Mouse (Mus musculus) spleen, adult 2 months (tissue): ENCODE measurements around the gene Map4k4. TPM values are rescaled to one million over a fixed set of nuclear protein-coding genes. Genes with fewer than 3 reads are reported as not detected.

ENCODE experiments used
- DNase-seq, 2 experiments: peaks; one replicate each; pipeline versions ENCODE4 v3.0.0 to v3.0.0-alpha.2; 2012 to 2021; ENCODE audit warnings: low spot score in 2 of 2, low read depth in 1 of 2
- H3K27ac ChIP-seq: fragments of 200-500 bp; 2 replicates; pipeline ENCODE4 v1.5.1; 2012; ENCODE audit warnings: low read length, inconsistent platforms; ENCODE audit not compliant: insufficient read depth
- H3K27me3 ChIP-seq: fragments of 200-500 bp; 2 replicates; pipeline ENCODE4 v1.6.1; 2012; ENCODE audit warnings: mild to moderate bottlenecking, moderate library complexity, low read length, inconsistent platforms; ENCODE audit not compliant: control insufficient read depth, insufficient read depth
- H3K36me3 ChIP-seq: fragments of 200-500 bp; 2 replicates; pipeline ENCODE4 v1.6.1; 2012; ENCODE audit warnings: mild to moderate bottlenecking, low read length, inconsistent platforms; ENCODE audit not compliant: control insufficient read depth, insufficient read depth
- H3K4me1 ChIP-seq: fragments of 200-500 bp; 2 replicates; pipeline ENCODE4 v1.6.1; 2011; ENCODE audit warnings: inconsistent platforms; ENCODE audit not compliant: control insufficient read depth, insufficient read depth, insufficient read length
- H3K4me3 ChIP-seq: fragments of 200-500 bp; 2 replicates; pipeline ENCODE4 v1.5.1; 2011; ENCODE audit warnings: mild to moderate bottlenecking, inconsistent platforms; ENCODE audit not compliant: insufficient read depth, insufficient read length; ENCODE audit errors: extremely low read depth
- CTCF ChIP-seq: fragments of 200-500 bp; IDR thresholded peaks from 2 replicates; pipeline ENCODE4 v1.5.1; 2011; ENCODE audit warnings: mild to moderate bottlenecking, inconsistent platforms; ENCODE audit not compliant: insufficient read depth, insufficient read length, insufficient replicate concordance; ENCODE audit errors: extremely low read depth
- POLR2A ChIP-seq: fragments of 200-500 bp; IDR thresholded peaks from 2 replicates; pipeline ENCODE4 v1.6.1; 2011; ENCODE audit warnings: low read depth, low read length, inconsistent platforms
- WGBS: fragments of 180-500 bp; shearing (Covaris S2); methylation state at CpG from one replicate; pipeline ENCODE4 v1.1.7; 2018; 5-methylcytosine and 5-hydroxymethylcytosine counted together
- polyA plus RNA-seq: library from polyadenylated mRNA; depleted of rRNA; stranded (reverse); fragments of >200 nt; gene quantifications from 2 replicates; pipeline ENCODE4 v1.2.3, GENCODE M21; 2012

Map4k4 gene
- polyA plus RNA-seq, 1 experiment: 54.3 TPM

DNA sequence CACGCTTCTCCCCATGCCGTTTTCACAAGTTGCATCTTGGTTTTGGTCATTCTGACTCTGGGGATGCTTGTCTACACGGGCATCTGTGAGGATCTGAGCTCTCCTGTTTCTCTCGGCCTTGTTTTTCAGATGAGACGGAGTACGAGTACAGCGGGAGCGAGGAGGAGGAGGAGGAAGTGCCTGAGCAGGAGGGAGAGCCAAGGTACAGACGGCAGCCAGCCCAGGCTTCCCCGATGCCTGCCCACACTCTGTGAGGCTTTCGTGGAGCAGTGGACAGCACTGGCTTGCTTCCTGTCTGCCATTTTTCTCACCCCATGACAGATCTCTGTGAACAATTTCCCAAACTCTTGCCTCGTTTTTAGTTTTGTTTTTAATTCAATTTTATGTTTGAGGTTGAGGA is 88.1 kb downstream of the Map4k4 start:
- no peak for DNase-seq
- 87% methylated on average over 12 of the region's 12 CpGs for WGBS
- Histone ChIP-seq H3K27me3 (no peaks in the 10 kb centered on the region), H3K36me3 (peaks cover 43% of the 10 kb centered on the region), H3K4me3 (no peak overlapping the region), H3K27ac (no peak overlapping the region), H3K4me1 (no peaks in the 10 kb centered on the region)
- TF ChIP-seq CTCF: no peak
- no peak for TF ChIP-seq POLR2A

GRCm38 (mm10) chr1:39990041-39990440 is 89.3 kb downstream of the Map4k4 start:
- DNase-seq: no peak
- Histone ChIP-seq H3K27me3 (no peaks in the 10 kb centered on the region), H3K4me3 (no peak overlapping the region), H3K4me1 (no peaks in the 10 kb centered on the region), H3K27ac (no peak overlapping the region), H3K36me3 (peaks cover 48% of the 10 kb centered on the region)
- WGBS: 92% methylated on average over 9 of the region's 9 CpGs
- no peak for TF ChIP-seq POLR2A
- no peak for TF ChIP-seq CTCF

DNA sequence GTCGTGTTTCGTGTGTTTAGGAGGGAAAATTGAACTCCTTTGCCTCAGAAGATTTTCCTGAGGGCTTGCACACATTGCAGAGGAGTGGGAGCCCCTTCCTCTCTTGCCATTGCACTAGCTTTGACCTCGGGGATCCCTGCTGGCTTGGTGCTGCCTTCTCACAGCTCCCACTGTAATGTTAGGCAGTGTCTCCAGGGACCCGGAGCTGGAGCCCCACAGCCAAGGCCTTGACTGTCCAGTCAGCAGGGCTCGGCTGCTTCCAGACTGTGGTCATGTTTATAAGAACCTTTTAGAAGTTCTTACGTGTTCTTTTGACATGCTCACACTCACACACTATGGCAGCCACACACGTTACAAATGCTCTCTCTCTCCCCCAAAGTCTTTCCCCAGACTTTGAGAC is 93.2 kb downstream of the Map4k4 start:
- 90% methylated on average over 7 of the region's 7 CpGs for WGBS
- peaks cover 50% of the 10 kb centered on the region for H3K36me3 ChIP-seq
- TF ChIP-seq POLR2A (no peak), CTCF (no peak)

GRCm38 (mm10) chr1:39995593-39995992 is 94.9 kb downstream of the Map4k4 start:
- no peak for DNase-seq
- 92% methylated on average over 2 of the region's 2 CpGs for WGBS
- TF ChIP-seq CTCF (no peak), POLR2A (no peak)
- no peak overlapping the region for H3K27ac ChIP-seq
- H3K27me3 ChIP-seq: no peaks in the 10 kb centered on the region
- H3K4me3 ChIP-seq: no peak overlapping the region
- H3K36me3 ChIP-seq: peaks cover 45% of the 10 kb centered on the region
- no peaks in the 10 kb centered on the region for H3K4me1 ChIP-seq

More for the DNA sequence above, 93.2 kb downstream of the Map4k4 start:
- no peak overlapping the region for H3K4me3 ChIP-seq
- H3K4me1 ChIP-seq: no peaks in the 10 kb centered on the region
- H3K27me3 ChIP-seq: no peaks in the 10 kb centered on the region
- DNase-seq: no peak
- H3K27ac ChIP-seq: no peak overlapping the region

DNA sequence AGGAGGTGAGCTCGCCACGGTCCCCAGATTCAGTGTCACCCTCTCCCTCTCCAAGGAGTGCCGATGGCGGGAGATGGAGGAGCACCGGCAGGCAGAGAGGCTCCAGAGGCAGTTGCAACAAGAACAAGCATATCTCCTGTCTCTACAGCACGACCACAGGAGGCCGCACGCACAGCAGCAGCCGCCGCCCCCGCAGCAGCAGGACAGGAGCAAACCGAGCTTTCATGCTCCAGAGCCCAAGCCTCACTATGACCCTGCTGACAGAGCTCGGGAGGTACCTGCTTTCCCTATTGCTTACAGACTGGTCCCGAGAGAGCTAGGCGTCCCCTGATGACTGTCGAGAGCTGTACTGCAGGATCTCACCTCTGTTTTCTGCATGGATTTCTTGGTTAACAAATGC is 99.8 kb downstream of the Map4k4 start:
- H3K4me3 ChIP-seq: no peak overlapping the region
- TF ChIP-seq CTCF (no peak), POLR2A (no peak)
- H3K27me3 ChIP-seq: no peaks in the 10 kb centered on the region
- peaks cover 35% of the 10 kb centered on the region for H3K36me3 ChIP-seq
- no peaks in the 10 kb centered on the region for H3K4me1 ChIP-seq
- no peak for DNase-seq
- H3K27ac ChIP-seq: no peak overlapping the region
- 75% methylated on average over 16 of the region's 16 CpGs for WGBS

GRCm38 (mm10) chr1:40000899-40001298 is 100.2 kb downstream of the Map4k4 start:
- Histone ChIP-seq H3K27ac (no peak overlapping the region), H3K4me3 (no peak overlapping the region), H3K36me3 (peaks cover 35% of the 10 kb centered on the region), H3K27me3 (no peaks in the 10 kb centered on the region), H3K4me1 (no peaks in the 10 kb centered on the region)
- 84% methylated on average over 5 of the region's 5 CpGs for WGBS
- DNase-seq: no peak
- TF ChIP-seq POLR2A (no peak), CTCF (peak; percentile 33; the same call in 1 of the 2 replicates)

GRCm38 (mm10) chr1:40002129-40002727 is 101.5 kb downstream of the Map4k4 start:
- 54% methylated on average over 4 of the region's 4 CpGs for WGBS
- H3K36me3 ChIP-seq: peaks cover 35% of the 10 kb centered on the region
- no peaks in the 10 kb centered on the region for H3K27me3 ChIP-seq
- H3K27ac ChIP-seq: no peak overlapping the region
- no peak overlapping the region for H3K4me3 ChIP-seq
- TF ChIP-seq POLR2A: no peak
- no peak; the same call in 1 of the 2 replicates for TF ChIP-seq CTCF
- no peaks in the 10 kb centered on the region for H3K4me1 ChIP-seq
- DNase-seq: peak in 1 of 2 experiments; percentile 29
